Mouse (Mus musculus) liver, embryonic 14.5 days (tissue): ENCODE data around the gene E130114P18Rik. TPM values are rescaled to one million over a fixed set of nuclear protein-coding genes. Genes with fewer than 3 reads are reported as not detected.

Source experiments
- ATAC-seq: fragments of 200-750 bp; cut with Nextera tagmentation; 2 replicates; pipeline ENCODE4 v1.8.0; 2017; ENCODE audit warnings: moderate number of reproducible peaks, mild to moderate bottlenecking, moderate library complexity; ENCODE audit not compliant: insufficient read depth
- DNase-seq, 3 experiments: peaks; one replicate each; pipeline ENCODE4 v3.0.0-alpha.2; 2012 to 2013; ENCODE audit warnings: low read depth in 3 of 3, low spot score in 3 of 3
- H3K27ac ChIP-seq: fragments of 300-500 bp; sonication (generic); 2 replicates; pipeline ENCODE4 v1.5.1; 2014; ENCODE audit warnings: moderate library complexity, mild to moderate bottlenecking, control low read depth, inconsistent platforms
- H3K27me3 ChIP-seq: fragments of 300-500 bp; sonication (generic); 2 replicates; pipeline ENCODE4 v1.6.1; 2014; ENCODE audit warnings: mild to moderate bottlenecking, low read length, moderate library complexity; ENCODE audit not compliant: control insufficient read depth, insufficient read depth
- H3K36me3 ChIP-seq: fragments of 300-500 bp; sonication (generic); replicated peaks from 2 replicates; pipeline ENCODE4 v1.6.1; 2014; ENCODE audit warnings: low read depth; ENCODE audit not compliant: control insufficient read depth, insufficient read depth
- H3K4me1 ChIP-seq, 2 experiments: fragments of 200-500 bp in 1 of 2; fragments of 300-500 bp in 1 of 2; sonication (generic) in 1 of 2; replicated peaks; 2 replicates each; pipeline ENCODE4 v1.6.1; 2012 to 2014; ENCODE audit warnings: antibody characterized with exemption in 1 of 2, inconsistent platforms in 1 of 2, low read length in 1 of 2; ENCODE audit not compliant: control insufficient read depth in 2 of 2, insufficient read depth in 2 of 2
- H3K4me2 ChIP-seq: fragments of 300-500 bp; sonication (generic); 2 replicates; pipeline ENCODE4 v1.6.1; 2014; ENCODE audit warnings: low read depth, mild to moderate bottlenecking, control low read depth, moderate library complexity
- H3K4me3 ChIP-seq, 2 experiments: fragments of 200-500 bp in 1 of 2; fragments of 300-500 bp in 1 of 2; sonication (generic) in 1 of 2; 2 replicates each; pipeline ENCODE4 v1.5.1; 2012 to 2014; ENCODE audit warnings: low read depth in 2 of 2, low read length in 2 of 2, mild to moderate bottlenecking in 2 of 2, control low read depth in 1 of 2, inconsistent platforms in 1 of 2, moderate library complexity in 1 of 2; ENCODE audit not compliant: insufficient read depth in 1 of 2
- H3K9ac ChIP-seq: fragments of 300-500 bp; sonication (generic); replicated peaks from 2 replicates; pipeline ENCODE4 v1.6.1; 2014; ENCODE audit warnings: mild to moderate bottlenecking, control low read depth, moderate library complexity
- H3K9me3 ChIP-seq: fragments of 300-500 bp; sonication (generic); 2 replicates; pipeline ENCODE4 v1.6.1; 2016; ENCODE audit warnings: low read length, mixed read lengths; ENCODE audit not compliant: control insufficient read depth
- CTCF ChIP-seq: IDR thresholded peaks from 2 replicates; pipeline ENCODE4 v1.5.1; 2016; ENCODE audit warnings: antibody characterized with exemption, low read depth, control low read depth
- EP300 ChIP-seq: IDR thresholded peaks from 2 replicates; pipeline ENCODE4 v1.6.1; 2016; ENCODE audit warnings: antibody characterized with exemption, low read depth
- WGBS: fragments of 180-500 bp; shearing (Covaris S2); extraction: QIAGEN DNeasy Blood & Tissue Kit; methylation state at CpG from one replicate; pipeline ENCODE4 v1.1.7; 2014; ENCODE audit not compliant: insufficient replicate concordance; 5-methylcytosine and 5-hydroxymethylcytosine counted together
- polyA plus RNA-seq, 2 experiments: library from polyadenylated mRNA; depleted of rRNA in 1 of 2; stranded (reverse) in 1 of 2; unstranded in 1 of 2; fragments of >200 nt; fragmentation: Nextera tagmentation in 1 of 2; extraction: Ambion mirVana in 1 of 2; gene quantifications; 2 replicates each; pipeline versions ENCODE4 v1.2.1 to v1.2.3; 2012 to 2014

Gene E130114P18Rik
- polyA plus RNA-seq, 2 experiments = not detected

DNA sequence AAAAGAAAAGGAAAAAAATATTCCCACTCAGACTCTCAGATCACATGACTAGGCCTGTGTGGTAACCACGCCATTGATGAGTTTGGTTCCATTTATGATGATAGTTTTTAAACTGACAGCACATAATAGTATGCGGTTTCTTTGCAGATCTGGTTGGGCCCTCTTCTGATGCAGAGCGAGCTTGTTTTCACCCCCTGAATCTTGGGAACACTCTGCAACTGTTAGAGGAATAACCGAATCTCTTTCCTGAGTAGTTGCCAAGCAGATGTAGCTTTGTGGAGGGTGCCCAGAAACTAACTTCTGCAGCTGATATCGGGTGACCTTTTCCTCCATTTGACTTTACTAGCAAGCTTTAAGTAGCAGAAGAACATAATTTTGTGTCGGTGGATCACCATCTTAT, 45.6 kb upstream of the E130114P18Rik start:
- H3K4me1 ChIP-seq = no peaks in the 10 kb centered on the region
- H3K27me3 ChIP-seq = no peaks in the 10 kb centered on the region
- no peak overlapping the region for H3K4me2 ChIP-seq
- no peaks in the 10 kb centered on the region for H3K36me3 ChIP-seq
- H3K9me3 ChIP-seq = no peaks in the 10 kb centered on the region
- H3K9ac ChIP-seq = no peak overlapping the region
- no peak overlapping the region for H3K4me3 ChIP-seq
- DNase-seq (no peak), ATAC-seq (no peak)
- no peak overlapping the region for H3K27ac ChIP-seq
- WGBS = 60% methylated on average over 6 of the region's 6 CpGs
- no peak for TF ChIP-seq CTCF
- no peak for TF ChIP-seq EP300

DNA sequence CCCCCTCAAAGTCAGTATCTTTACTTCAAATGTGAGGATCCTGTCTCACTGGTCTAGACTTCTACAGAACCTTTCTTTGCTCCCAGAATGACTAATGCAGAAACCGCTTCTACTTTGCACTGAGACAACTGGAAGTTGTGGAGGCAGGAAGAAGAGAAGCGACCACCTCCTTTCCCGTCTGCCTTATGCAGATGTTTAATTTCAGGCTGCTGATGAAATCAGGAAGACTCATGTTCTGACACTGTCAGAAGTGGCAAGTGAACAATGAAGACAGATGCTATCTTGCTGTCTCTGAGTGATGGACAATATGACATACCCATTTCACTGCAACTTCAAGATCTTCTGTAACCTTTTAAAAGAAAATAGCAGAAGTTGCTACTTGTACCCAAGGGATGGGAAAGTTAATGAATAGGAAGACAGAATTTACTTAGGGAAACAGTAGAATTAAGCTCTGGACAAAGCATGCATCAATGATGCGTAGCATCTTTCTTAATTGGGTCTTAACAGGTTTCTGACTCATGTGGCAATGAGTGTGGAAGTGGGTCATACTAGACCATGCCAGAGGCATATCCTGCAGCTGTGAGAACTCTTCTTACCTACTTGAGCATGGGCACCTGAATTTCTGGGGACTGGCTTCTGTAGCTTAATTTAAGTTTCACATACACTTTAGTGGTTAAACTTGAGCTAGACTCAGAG, 43.8 kb upstream of the E130114P18Rik start:
- no peak overlapping the region for H3K27ac ChIP-seq
- H3K4me2 ChIP-seq = no peak overlapping the region
- H3K4me3 ChIP-seq = no peak overlapping the region
- no peak for ATAC-seq
- 53% methylated on average over 4 of the region's 4 CpGs for WGBS
- H3K9me3 ChIP-seq = no peaks in the 10 kb centered on the region
- TF ChIP-seq EP300 (no peak), CTCF (no peak)
- no peak overlapping the region for H3K9ac ChIP-seq
- no peaks in the 10 kb centered on the region for H3K36me3 ChIP-seq
- H3K4me1 ChIP-seq = no peaks in the 10 kb centered on the region
- H3K27me3 ChIP-seq = no peaks in the 10 kb centered on the region
- DNase-seq = no peak

DNA sequence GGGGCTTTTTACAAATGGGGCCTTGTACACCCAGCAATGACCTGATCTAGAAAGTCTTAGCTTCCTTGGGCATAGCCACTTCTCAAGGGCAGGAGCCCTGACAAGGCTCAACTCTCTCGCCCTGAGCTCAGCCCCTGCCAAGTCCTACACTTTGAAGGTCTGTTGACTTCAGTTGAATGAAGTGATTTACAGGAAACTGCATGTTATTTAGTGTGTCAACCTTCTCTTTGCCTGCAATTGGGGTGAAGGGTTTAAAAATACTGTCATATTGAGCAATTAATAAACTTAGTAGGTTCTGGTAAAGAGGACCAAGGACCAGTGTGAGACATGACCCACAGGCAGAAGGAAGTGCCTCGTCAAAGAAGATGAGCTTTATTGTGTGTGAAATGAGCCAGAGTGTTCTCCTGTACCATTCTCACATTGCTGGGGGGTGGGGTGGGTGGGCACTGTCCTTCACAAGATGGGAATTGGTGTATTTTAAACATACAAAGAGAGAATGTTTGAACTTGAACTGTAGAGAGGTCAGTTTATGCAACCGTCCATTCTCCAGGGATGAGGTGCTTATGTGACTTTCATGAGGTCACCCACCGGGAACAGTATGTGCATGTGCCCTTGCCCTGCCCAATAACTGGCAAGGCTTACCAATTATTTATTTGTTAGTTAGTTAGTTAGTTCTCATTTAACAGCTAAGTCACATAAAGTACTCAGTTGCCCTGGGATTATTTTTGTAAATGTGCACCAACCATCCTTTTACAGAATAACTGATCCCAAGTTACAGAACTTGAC, 42.8 kb upstream of the E130114P18Rik start:
- DNase-seq = no peak
- Histone ChIP-seq H3K4me1 (peaks cover 0 to 2% of the 10 kb centered on the region in 2 experiments; a peak in 2 of 4 replicates), H3K36me3 (no peaks in the 10 kb centered on the region), H3K4me3 (no peak overlapping the region), H3K27me3 (no peaks in the 10 kb centered on the region), H3K4me2 (no peak overlapping the region), H3K9me3 (no peaks in the 10 kb centered on the region), H3K9ac (no peak overlapping the region), H3K27ac (no peak overlapping the region)
- ATAC-seq = no peak
- 51% methylated on average over 4 of the region's 4 CpGs for WGBS
- TF ChIP-seq EP300 = no peak

DNA sequence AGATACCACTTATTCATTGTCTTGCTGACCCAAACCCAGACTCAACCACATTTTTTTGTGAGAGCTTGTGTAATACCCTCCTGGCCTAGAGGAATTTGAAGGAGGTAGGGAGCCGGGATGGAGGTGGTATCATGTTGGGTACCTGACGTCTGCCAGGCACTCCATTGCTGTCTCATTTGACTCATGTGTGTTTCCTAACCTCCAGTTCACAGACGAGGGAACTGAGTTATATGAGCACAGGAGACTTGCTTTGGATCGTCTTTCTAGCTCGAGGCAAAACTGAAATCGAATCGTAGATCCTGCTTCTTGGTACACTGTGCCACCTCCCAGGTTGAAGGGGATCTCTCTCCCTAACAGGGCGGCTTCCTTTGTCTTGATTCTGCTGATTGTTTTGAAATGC, 41.2 kb upstream of the E130114P18Rik start:
- no peak overlapping the region for H3K9ac ChIP-seq
- TF ChIP-seq CTCF (no peak), EP300 (no peak)
- WGBS = 69% methylated on average over 8 of the region's 8 CpGs
- H3K4me1 ChIP-seq = peaks cover 0 to 3% of the 10 kb centered on the region in 2 experiments; a peak in 2 of 4 replicates
- H3K27me3 ChIP-seq = no peaks in the 10 kb centered on the region
- H3K4me2 ChIP-seq = no peak overlapping the region
- no peak overlapping the region for H3K4me3 ChIP-seq
- DNase-seq (no peak), ATAC-seq (no peak)
- no peaks in the 10 kb centered on the region for H3K9me3 ChIP-seq
- no peak overlapping the region for H3K27ac ChIP-seq
- H3K36me3 ChIP-seq = no peaks in the 10 kb centered on the region

DNA sequence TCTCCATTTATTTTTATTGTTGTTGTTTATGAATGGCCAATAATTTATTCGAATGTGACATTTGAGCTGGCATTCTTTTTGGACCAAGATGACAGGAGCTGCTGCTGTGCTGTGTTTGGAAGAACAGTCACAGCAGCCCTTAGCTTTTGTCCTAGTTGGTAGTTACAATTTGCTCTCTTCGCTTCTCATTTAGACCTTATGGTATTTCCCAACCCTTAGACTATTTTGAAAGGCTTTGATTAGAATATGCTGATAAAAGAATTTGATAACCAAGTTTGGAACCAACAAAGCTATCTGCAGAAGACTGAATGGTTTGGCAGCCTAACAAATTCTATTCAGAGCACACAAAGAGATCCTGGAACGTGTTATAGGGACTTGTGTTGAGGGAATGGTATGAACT, 40.6 kb upstream of the E130114P18Rik start:
- no peak overlapping the region for H3K4me2 ChIP-seq
- no peak overlapping the region for H3K9ac ChIP-seq
- ATAC-seq (no peak), DNase-seq (no peak)
- peaks cover 0 to 4% of the 10 kb centered on the region in 2 experiments; a peak in 2 of 4 replicates for H3K4me1 ChIP-seq
- no peak overlapping the region for H3K27ac ChIP-seq
- no peaks in the 10 kb centered on the region for H3K27me3 ChIP-seq
- no peak for TF ChIP-seq CTCF
- no peak for TF ChIP-seq EP300
- no peaks in the 10 kb centered on the region for H3K36me3 ChIP-seq
- H3K9me3 ChIP-seq = no peaks in the 10 kb centered on the region
- no peak overlapping the region for H3K4me3 ChIP-seq
- 63% methylated on average over 3 of the region's 3 CpGs for WGBS
